Comparison of ENCODE assay signal across 8 mouse cellular contexts in the genomic region with DNA sequence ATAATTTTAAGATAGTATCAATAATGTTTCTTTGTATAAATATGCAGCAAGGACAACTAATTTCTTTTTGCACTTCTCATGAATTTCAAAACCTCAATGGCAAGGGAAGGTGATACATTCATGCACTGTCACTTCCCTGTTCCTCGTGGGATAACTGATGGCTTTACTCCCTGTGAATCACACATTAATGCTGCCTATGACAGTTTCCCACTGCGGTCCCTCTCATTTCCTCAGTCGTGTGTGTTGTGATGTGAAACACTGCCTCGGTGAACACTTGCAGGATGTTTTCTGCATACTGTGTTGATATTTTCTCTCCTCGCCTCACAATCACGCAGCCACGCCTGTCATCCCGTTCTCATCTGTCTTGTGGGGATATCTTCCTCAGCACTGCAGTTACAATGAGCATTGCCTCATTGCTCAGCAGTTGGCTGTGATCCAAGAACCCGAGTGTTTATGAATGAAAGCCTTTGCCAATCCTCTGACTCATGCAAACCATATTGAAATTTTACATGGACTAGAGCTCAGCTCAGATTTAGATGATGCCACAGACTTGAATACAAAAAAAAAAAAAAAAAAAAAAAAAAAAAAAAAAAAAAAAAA.
DNase-seq lines count a peak whose midpoint lies in the region; ATAC-seq and TF ChIP-seq lines count a peak whose summit lies in the region.

No protein-coding gene starts in this region.

- no peak overlapping the region for H3K27ac ChIP-seq in forebrain, postnatal 0 days (ENCODE audit: low read depth, low read length)
- H3K27ac ChIP-seq in midbrain, postnatal 0 days (ENCODE audit: low read depth, low read length): no peak overlapping the region

- no peaks in the 10 kb centered on the region for H3K36me3 ChIP-seq in forebrain, postnatal 0 days (ENCODE audit: insufficient read depth)
- H3K36me3 ChIP-seq in midbrain, postnatal 0 days (ENCODE audit: insufficient read depth, low read length): no peaks in the 10 kb centered on the region

- WGBS in forebrain, postnatal 0 days: 32% methylated on average over 9 of the region's 9 CpGs
- 27% methylated on average over 9 of the region's 9 CpGs for WGBS in midbrain, postnatal 0 days

- peak; percentile 91 for ATAC-seq in forebrain, postnatal 0 days
- peak; percentile 80 for ATAC-seq in midbrain, postnatal 0 days (ENCODE audit: low FRiP score)

- intact Hi-C loops in heart, postnatal 25 days (cut with DNase I): no loop called here

- H3K9ac ChIP-seq in forebrain, postnatal 0 days: 0 out of 2 replicates have a peak overlapping the region, but pooled peaks have one; percentile 14
- H3K9ac ChIP-seq in midbrain, postnatal 0 days (replicated peaks; ENCODE audit: low read length, poor library complexity, severe bottlenecking): no peak overlapping the region

- peak; percentile 79 for DNase-seq in heart, adult 11 months
- DNase-seq in heart, postnatal 25 days (ENCODE audit: low spot score): no peak
- peak; percentile 13 to 56 for DNase-seq in adrenal gland, adult (ENCODE audit: inconsistent age in 2 of 2, low spot score in 1 of 2)
- peak; percentile 81 for DNase-seq in forebrain, postnatal 0 days
- DNase-seq in layer of hippocampus, adult 9-10 months (ENCODE audit: low spot score): peak; percentile 71
- DNase-seq in midbrain, postnatal 0 days (ENCODE audit: low spot score): peak; percentile 92
- DNase-seq in yolk sac, embryonic 10.5 days (ENCODE audit: low spot score): no peak
- DNase-seq in c-Kit-positive CD71-positive TER-119-positive erythroid progenitor cells, embryonic 14.5 days (ENCODE audit: low spot score): no peak

- H3K4me1 ChIP-seq in forebrain, postnatal 0 days (ENCODE audit: insufficient read depth): no peaks in the 10 kb centered on the region
- no peaks in the 10 kb centered on the region for H3K4me1 ChIP-seq in midbrain, postnatal 0 days (ENCODE audit: insufficient read depth, low read length)

- H3K4me2 ChIP-seq in forebrain, postnatal 0 days (ENCODE audit: low read depth): peak overlapping the region; percentile 30
- peak overlapping the region; percentile 32 for H3K4me2 ChIP-seq in midbrain, postnatal 0 days (ENCODE audit: low read depth, low read length, poor library complexity, severe bottlenecking)

- no peak for TF ChIP-seq CTCF in forebrain, postnatal 0 days (IDR thresholded peaks at IDR 0.05; ENCODE audit: low read depth)
- TF ChIP-seq CTCF in midbrain, postnatal 0 days (IDR thresholded peaks at IDR 0.05): no peak

- no peaks in the 10 kb centered on the region for H3K9me3 ChIP-seq in forebrain, postnatal 0 days (ENCODE audit: low read length)
- H3K9me3 ChIP-seq in midbrain, postnatal 0 days (ENCODE audit: low read length): no peaks in the 10 kb centered on the region

- no peaks in the 10 kb centered on the region for H3K27me3 ChIP-seq in forebrain, postnatal 0 days (ENCODE audit: insufficient read depth, low read length)
- no peaks in the 10 kb centered on the region for H3K27me3 ChIP-seq in midbrain, postnatal 0 days (ENCODE audit: insufficient read depth, low read length)

- H3K4me3 ChIP-seq in forebrain, postnatal 0 days (ENCODE audit: low read depth, low read length): no peak overlapping the region; the same call in 1 of the 2 replicates
- H3K4me3 ChIP-seq in midbrain, postnatal 0 days (ENCODE audit: low read depth, low read length): no peak overlapping the region

Comparison
In these comparisons a context has a peak if more than half of its experiments do, and no peak if none do; other contexts are left out.
1. DNase-seq: peak in heart, adult 11 months (single experiment), adrenal gland, adult (2 of 2), forebrain, postnatal 0 days (single experiment), layer of hippocampus, adult 9-10 months (single experiment) and midbrain, postnatal 0 days (single experiment); none in heart, postnatal 25 days (single experiment), yolk sac, embryonic 10.5 days (single experiment) and c-Kit-positive CD71-positive TER-119-positive erythroid progenitor cells, embryonic 14.5 days (single experiment).